Mouse (Mus musculus): ENCODE results near the gene Fbxo36.

Fbxo36 gene

DNA sequence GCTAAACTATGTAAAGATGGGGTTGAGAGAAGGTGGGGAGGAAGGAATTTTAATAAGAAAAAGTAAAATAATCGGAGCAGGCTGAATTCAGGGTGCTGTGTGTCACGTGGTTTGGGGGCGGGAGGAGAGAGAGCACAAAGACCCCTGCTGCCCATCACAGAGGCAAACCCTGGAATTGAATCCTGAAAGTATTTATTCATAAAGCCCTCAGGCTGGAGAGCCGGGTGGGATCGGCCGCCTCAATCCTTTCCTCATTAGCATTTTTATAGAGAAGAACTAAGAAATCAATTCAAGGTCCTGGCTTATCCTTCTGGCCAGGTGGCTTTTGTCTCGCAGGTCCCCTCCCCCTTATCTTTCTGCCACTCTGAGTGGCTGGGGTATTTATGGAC, 50.4 kb downstream of the Fbxo36 start:
- DNase-seq (ENCODE audit: low read depth, low spot score): no peak

DNA sequence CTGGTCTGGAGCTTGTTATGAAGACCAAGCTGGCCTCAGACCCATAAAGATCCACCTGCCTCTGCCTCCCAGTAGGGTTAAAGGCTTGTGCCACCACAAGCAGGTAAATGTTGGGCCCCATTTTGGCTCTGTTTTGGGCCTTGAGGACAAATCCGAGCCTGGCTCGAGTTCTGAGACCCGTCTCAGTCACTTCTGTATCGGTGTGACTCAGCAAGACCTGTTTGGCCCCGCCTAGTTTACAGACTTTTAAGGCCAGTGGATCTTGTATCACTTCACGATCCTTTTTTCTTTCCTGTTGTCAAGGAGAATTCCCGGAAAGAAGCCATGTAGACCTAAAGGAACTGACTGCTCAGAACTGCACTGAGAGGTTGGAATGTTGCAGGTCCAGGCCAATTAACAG, 50.9 kb downstream of the Fbxo36 start:
- no peak for DNase-seq (ENCODE audit: low read depth, low spot score)

DNA sequence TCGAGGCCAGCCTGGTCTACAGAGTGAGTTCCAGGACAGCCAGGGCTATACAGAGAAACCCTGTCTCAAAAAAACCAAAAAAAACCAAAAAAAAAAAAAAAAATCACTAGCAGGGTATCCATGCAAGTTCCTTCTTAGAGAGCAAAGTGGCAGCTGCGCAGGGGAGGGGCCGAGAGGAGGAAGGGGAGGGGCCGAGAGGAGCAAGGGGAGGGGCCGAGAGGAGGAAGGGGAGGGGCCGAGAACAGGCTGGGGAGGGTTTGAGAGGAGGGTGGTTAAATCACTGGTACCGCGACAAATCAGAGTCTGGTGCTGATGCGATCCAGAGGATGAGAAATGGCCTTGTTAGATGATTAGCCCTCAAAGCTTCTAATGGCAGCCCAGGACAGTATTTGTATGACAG, 52.1 kb downstream of the Fbxo36 start:
- DNase-seq (ENCODE audit: low read depth, low spot score): no peak

DNA sequence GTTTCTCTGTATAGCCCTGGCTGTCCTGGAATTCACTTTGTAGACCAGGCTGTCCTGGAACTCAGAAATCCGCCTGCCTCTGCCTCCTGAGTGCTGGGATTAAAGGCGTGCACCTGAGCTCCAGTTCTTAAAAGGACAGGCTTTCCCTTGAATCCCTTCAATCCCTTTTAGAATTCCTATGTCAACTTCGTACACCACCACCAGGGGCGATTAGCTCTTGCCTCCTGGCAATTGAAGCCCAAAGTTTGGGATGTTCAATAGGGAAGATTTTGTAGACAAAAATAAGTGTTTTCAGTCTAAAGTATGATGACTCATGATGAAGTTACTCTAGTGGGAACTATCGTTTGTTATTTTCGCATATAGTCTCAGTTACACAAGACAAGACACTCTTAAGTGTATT, 57.7 kb downstream of the Fbxo36 start:
- no peak for DNase-seq (ENCODE audit: low read depth, low spot score)

DNA sequence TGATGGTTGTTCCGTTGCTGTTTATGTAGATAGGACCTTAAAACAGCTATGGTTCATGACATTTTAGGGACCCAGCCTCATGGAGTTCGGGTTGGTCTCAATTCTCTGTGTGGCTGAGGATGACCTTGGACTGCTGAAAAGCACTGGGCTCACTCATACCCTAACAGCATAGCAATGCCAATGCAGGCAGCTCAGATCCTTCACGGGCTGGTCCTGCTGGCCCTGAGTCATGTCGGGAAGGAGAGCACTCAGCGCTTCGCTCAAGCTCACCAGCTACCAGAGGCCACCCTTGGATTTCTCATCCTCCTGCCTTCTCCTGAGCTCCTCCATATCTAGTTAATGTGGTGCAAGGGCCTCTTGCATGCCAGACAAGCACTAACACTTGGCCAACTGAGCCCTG, 59.5 kb downstream of the Fbxo36 start:
- DNase-seq (ENCODE audit: low read depth, low spot score): no peak

DNA sequence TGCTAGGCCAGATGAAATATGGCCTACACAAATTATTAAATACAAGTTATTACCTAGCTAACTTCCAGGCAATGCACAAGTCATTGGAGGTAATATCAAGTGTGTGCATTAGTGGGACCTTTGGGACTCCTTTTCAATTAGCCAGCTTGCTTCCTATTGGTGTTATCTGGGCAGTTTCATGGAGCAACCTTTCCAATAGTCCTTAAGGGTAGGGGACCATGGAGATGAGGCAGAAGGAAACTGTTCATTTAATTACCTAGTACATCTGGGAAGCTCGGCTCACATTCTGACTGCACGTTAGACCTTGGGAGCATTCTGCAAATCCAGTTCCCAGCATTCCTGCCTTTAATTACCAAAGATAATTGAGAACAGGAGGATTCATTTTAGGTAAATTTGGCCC, 64.8 kb downstream of the Fbxo36 start:
- no peak for DNase-seq (ENCODE audit: low read depth, low spot score)

DNA sequence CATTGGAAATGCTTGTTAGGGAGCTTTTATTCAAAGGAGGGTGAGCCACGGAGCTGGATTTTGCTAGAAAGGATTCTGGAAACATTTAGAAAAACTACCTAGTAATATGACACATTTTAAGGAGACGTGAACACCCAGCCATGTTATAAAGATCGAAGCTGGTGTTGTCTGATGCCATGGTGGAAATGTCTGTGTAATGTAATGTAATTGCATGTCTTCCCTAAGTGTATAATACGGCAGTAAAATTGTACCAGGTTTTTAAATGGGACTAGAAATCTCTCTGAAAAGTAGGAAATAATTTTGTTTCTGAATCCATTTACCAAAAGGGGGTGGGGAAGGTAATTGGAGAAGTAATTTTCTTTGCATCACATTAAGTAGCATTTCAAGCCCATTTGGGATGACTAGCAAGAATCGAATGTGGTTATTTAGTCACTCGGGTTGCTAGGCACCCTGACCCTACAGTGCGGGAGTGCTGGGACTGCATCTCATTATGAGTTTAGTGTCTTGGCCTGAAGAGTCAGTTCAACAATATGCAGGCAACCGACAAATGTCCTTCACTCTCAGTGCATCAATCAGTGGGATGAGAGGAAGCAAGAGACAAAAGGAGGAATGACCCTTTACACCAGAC, 70.7 kb downstream of the Fbxo36 start:
- no peak for DNase-seq (ENCODE audit: low read depth, low spot score)

DNA sequence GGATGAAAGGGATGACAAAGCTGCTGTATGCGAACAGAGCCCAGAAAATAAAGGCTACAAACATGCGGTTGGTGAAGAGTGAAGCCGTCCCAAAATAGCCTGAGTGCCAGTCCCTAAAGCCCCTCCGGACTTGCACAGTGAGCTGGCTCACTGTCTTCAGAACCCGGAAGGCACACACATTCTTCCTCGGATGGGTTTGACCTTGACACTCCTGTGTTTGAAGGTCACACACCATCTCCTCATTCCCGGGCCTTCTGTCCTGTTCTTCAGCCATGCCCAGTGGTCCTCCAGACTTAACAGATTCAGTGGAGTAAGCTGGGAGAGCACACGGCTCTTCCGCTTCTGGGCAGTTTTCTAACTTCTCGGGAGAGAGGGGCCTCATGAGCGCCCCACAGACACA, 72.9 kb downstream of the Fbxo36 start:
- no peak for DNase-seq (ENCODE audit: low read depth, low spot score)

DNA sequence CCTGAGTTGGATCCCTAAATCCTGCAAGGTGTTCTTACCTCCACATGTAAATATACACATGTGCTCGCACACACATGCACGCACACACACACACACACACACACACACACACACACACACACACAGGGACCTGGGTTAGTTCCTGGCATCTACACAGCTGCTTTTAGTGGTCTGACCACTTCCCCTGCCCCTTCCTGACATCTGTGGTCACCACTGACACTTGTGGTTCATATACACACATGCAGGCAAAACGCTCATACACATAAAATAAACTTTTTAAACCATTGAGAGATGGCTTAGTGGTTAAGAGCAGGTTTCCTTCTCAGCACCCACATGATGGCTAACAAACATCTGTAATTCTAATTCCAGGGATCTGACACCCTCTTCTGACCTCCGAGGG, 75.4 kb downstream of the Fbxo36 start:
- DNase-seq (ENCODE audit: low read depth, low spot score): no peak

DNA sequence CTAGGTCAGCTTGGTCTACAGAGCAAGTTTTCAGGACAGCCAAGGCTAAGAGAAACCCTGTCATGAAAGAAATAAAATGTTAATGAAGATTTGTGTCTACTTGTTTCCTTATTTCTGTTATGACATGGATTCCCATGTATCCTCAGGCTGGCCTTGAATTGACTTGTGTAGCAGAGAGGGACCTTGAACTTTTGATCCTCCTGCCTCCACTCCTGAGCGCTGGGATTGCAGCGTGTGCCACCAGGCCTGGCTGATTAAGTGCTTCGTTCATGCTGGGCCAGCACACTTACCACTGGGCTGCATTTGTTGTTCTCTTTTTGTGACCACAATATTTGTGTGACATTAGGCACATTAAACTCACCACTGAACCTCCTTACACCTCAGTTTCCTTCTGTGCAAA, 79.2 kb downstream of the Fbxo36 start:
- DNase-seq (ENCODE audit: low read depth, low spot score): no peak

DNA sequence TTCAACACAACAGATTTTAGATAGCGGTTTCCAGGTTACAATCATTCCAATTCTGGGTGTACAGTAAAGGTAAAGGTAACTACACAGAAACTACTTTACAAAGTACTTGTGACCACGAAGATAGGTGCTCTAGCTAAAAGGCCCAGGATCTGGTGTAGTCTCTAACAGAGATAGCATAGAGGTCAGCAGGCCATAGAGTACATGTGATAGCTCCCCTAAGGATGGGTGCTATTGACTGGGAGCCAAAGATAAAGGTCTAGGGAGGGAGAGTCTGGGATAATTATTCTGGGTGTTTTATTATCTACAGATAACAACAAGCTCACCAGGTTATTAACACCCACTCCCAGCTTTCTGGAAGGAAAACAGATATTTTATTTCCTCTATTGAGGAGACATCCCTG, 83.8 kb downstream of the Fbxo36 start:
- no peak for DNase-seq (ENCODE audit: low read depth, low spot score)

DNA sequence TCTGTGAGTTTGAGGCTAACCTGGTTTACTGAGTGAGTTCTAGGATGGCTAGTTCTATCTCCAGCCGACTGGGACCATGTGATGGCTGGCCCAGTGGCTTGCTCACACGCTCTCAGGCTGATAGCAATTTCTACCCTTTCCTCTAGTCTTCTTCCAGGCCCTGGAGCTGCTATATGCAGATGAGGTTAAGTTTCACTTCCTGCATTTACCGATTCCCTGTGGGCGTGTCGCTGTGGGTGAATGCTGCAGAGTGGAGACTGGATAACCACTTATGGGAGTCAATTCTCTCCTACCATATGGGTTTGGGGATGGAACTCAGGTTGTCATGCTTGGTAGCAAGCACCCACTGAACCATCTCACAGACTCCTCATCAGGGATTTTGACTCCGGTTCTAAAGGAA, 84.5 kb downstream of the Fbxo36 start:
- no peak for DNase-seq (ENCODE audit: low read depth, low spot score)

DNA sequence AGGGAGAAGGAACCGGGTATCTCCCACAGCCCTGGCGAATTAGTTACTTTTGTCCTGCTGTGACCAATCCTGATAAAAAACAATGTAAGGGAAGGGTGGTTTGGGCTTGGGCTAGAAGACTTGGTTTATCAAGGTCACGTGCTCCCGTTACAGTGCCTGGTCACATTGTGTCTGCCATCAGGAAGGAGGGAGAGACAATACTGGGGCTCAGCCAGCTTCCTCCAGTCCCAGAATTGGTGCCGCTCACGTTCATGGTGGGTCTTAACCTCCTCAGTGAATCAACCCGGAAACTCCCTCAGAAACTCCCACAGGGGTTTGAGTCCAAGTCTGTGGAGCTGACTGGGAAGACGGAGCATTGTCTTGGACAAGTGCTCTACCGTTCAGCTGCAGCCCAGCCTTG, 86.0 kb downstream of the Fbxo36 start:
- no peak for DNase-seq (ENCODE audit: low read depth, low spot score)

DNA sequence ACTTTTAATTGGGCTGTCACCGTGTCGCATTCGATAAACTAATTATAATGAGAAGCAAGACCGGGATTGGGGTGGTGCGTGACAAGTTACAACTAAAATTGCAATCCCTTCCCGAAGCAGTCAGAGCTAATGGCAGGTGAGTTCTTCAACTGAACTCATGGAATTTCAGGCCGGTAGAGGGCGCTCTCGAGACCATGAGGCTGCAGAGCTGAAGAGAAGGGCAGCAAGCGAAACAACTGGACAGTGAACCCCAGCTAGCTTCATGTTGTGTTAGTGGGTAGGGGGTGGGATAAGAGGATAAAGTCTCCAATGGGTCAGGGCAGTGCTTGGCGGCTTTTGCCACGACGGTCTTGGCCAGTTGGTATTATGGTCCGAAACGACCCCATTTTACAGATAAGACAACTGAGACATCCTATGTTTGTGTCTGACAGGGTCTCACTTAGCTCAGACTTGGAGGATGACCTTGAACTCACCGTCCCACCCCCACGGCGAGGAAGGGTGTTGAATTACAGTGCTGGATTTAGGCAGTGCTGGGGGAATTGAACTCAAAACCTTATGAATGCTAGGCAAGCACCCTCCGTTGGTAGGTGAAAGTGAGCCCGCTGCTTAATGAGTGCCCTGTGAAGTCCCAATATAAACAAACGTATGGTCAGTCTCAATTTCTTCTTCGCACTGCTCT, 94.0 kb downstream of the Fbxo36 start:
- peak; percentile 35 for DNase-seq (ENCODE audit: low read depth, low spot score)

DNA sequence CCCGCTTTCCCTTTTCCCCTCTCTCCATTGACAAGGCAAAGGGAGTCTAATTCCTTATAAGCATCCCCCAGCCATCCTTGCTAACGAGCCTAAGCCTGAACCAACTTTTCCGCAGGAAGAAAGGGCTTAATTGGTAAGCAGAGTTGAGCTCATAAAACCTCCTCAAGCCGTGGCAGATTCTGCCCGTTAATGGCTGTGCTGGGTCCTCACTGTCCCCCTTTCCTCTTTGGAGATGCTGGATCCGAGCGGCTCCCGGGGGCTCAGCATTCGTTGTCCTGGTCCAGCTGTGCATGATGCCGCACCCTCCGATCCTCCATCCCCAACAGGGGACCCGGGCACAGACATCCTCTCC, 94.5 kb downstream of the Fbxo36 start:
- DNase-seq (ENCODE audit: low read depth, low spot score): no peak

DNA sequence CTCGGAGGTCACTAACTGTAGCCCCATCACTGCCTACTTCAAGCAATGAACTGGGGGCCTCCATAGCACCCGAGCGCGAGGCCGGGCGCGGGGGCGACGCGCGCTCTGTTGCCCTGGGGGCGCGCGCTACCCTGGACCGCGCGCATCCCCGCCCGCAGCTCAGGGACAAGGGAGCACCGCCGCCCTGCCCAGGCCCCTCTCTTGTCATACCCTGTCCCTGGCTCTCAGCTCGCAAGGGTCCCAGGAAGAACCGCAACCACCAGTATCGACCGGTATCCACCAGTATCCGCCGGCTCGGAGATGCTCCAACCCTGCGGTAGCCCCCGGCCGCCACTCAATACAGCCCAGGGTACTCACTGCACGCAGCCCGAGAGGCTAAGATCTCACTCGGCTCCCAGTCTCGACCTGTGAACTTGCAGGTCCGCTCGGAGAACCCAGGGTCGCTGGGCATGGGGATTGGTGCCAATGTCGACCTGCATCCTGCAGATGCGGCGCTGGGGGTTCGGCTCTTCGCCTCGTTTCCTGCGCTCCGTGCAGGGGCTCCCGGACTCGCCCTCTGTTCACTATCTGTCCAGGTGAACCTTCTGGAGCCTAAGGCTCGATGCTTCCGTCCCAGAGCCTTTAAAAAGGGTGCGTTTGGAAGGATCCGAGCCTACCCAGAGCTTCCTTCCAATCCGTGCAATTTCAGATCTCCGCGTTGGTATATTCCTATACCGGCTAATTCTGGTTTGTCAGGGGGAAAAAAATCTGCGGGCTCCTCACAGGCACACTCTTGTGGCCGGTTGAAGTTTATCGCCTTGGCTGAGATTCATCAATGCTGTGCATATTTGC, 95.1 kb downstream of the Fbxo36 start, which contains the start of gene Slc16a14:
Slc16a14 (minus strand) TSS at position 632 of the 831 bp plus-strand sequence.
- DNase-seq (ENCODE audit: low read depth, low spot score): no peak

DNA sequence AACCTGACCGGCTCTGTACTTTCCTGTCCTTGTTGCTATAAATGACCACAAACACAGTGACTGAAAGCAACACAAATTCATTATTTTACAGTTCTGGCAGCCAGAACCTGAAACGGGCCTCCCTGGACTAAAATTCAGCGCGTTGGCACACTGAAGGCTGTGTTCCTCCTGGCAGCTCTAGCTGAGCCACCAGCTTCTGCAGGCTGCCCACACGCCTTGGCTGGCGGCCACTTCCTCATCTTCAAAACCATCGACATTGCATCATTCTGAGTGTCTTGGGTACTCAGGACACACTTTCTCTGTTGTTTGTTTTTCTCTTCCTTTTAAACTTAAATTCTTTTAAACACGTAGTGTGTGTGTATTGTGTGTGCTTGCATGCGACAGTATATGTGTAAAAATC, 96.0 kb downstream of the Fbxo36 start:
- no peak for DNase-seq (ENCODE audit: low read depth, low spot score)

DNA sequence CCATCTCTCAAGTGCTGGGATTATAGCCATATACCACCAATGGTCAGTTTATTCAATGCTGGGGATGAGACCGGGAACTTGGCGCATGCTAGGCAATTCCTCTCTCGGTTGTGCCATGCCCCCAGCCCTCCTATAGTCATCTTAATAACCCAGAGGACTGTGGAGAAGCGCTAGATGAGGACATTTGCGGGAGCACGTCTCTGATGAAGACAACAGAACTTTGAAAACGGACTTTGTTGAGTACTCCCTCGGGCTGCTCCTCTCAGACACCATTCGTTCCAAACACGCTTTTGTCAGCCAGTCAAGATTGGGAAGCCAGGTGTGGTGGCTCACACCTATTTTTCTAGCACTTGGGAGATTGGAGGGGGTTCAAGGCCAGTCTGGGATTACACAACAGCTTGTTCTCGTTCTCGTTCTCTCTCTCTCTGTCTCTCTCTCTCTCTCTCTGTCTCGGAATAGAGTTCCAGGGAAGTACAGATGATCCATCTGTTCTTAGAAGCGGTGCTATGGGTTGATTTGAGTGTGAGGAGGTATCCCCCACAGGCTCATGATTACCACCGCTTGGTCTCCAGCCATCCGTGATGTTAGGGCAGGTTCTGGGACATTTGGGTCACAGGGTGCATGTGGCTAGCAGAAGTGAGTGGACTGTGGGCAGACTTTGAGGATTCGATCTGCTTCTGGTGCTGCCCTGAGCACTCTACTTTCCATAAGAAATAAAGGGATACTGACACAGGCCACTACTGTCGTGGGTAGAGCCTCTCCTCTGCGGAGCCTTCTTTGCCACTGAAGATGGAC, 97.3 kb downstream of the Fbxo36 start:
- no peak for DNase-seq (ENCODE audit: low read depth, low spot score)

DNA sequence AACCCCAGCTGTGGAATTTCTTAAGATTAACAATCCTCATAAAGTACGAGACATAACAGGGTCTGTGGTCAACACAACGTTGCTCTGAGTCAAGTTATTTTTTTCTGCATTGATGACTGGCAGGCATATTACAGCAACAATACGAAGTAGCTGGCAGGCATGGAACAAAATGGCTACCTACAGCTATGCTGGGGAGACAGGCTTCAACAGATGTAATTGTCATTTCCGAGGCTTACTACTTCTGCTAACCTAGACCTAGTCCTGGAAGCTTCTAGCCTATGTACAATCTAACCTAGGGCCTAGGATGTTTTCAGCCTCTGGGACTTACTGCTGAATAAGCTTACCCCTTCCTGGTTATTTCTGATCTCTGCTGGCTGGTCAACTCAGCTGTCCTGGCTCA, 99.8 kb downstream of the Fbxo36 start:
- no peak for DNase-seq (ENCODE audit: low read depth, low spot score)

DNA sequence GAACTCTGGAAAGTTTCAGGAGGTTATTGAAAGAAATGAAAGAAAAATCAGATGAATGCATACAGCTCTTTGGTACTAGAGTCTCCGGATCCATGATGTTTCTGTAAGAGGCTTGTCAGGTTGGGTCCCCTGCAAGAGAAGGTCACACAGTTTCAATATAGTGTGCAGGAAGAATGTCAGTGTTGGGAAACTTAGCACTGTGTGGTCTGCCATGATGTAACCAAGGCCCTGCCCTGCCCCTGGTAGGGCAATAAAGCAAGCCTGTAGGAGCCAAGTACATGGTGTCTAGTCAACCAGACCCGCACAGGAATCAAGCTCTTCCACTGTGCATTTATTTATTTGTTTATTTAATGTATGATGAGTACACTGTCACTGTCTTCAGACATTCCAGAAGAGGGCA, 100.7 kb downstream of the Fbxo36 start:
- no peak for DNase-seq (ENCODE audit: low read depth, low spot score)

DNA sequence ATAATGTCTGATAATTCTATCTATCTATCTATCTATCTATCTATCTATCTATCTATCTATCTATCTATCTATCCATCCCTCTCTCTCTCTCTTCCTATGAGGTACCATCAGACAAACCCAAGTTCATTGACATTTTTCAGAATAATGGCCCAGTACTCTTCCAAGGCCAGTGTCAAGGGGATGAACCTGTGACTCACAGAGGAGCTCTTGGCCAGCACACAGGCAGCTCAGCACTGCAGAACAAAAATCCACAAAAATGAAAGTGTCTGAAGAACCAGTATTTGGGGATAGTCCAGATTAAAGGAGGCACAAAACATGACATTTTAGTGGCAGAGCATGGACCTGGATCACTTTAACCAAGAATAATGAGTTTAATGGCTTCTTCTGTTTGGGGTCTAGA, 103.0 kb downstream of the Fbxo36 start:
- no peak for DNase-seq (ENCODE audit: low read depth, low spot score)

DNA sequence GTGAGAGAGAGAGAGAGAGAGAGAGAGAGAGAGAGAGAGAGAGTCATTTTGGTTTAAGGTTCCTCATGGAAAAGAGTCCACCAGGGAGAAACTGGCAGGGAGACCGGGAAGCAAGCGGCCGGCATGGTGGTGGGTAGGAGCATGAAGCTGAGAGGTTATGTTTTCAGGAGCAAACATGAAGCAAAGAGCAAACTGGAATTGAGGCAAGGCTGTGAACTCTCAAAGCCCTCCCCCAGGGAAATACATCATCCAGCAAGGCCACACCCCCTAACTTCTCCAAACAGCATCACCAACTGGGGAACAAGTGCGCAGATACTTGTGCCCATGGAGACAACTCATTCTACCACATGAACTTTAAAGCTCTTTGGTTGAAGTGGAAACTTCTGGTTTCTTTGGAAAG, 103.9 kb downstream of the Fbxo36 start:
- DNase-seq (ENCODE audit: low read depth, low spot score): no peak

Data from CD4-positive, CD25-positive, alpha-beta regulatory T cell, adult 2 months (primary cell).